Mouse (Mus musculus) kidney, adult 2 months (tissue): Measurements from ENCODE around the gene Gjc1.

Experiments
- CTCF ChIP-seq: fragments of 200-500 bp; conservative IDR thresholded peaks from 2 replicates; pipeline ENCODE4 v1.5.1; 2011; ENCODE audit warnings: low read depth, mild to moderate bottlenecking, control low read depth, low read length, moderate library complexity, mixed read lengths; ENCODE audit not compliant: insufficient read depth, insufficient read length
- POLR2A ChIP-seq: fragments of 200-500 bp; IDR thresholded peaks from one replicate; pipeline ENCODE4 v1.6.1; 2011; ENCODE audit warnings: low read depth, low read length, control low read depth

- TF ChIP-seq POLR2A: no peak
- TF ChIP-seq CTCF: no peak
These were observed 384 bp upstream of the Gjc1 start for GRCm38 (mm10) chr11:102819783-102820385.
